Mouse (Mus musculus) stomach, adult 2 months (tissue): ENCODE data around the gene Gm4985. TPM values are rescaled to one million over a fixed set of nuclear protein-coding genes. Genes with fewer than 3 reads are reported as not detected.

Source experiments
- polyA plus RNA-seq: library from polyadenylated mRNA; depleted of rRNA; stranded (reverse); fragments of >200 nt; gene quantifications from 2 replicates; pipeline ENCODE4 v1.2.3, GENCODE M21; 2012; rRNA removed

Gm4985 gene
- polyA plus RNA-seq, result not detected in 2 replicates

DNA sequence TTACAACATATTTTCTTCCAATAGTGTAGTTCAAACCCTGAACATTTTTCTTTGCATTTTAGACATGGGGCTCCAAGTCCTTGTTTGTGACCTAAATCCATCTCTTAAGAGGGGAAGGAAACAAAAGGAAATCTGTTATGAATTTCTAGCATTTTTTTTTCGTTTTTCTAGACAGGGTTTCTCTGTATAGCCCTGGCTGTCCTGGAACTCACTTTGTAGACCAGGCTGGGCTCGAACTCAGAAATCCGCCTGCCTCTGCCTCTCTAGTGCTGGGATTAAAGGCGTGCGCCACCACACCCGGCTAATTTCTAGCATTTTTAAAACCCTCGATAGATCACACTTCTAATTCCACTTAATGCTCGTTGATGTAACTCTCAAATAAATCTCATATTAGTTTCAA is at the start of gene Gm4985:
Gm4985 (minus strand) TSS at position 101 of the 400 bp plus-strand sequence.

Other genes with a start within 250 kb of the Gm4985 start
- not detected in 2 replicates for gene Gm4907, start 76.4 kb downstream of the Gm4985 start, polyA plus RNA-seq